Mouse (Mus musculus) ES-CJ7 (cell line): ENCODE data around the gene Sept11.
A peak's percentile ranks its signal among the peaks of the same experiment; 100 is the strongest.

ENCODE experiments used
- DNase-seq: peaks from one replicate; pipeline ENCODE4 v3.0.0; 2011; ENCODE audit warnings: low read depth, low spot score

Sept11 gene

GRCm38 (mm10) chr5:93126930-93127562 is 33.8 kb downstream of the Sept11 start:
- peak; percentile 48 for DNase-seq

- peak; percentile 79 for DNase-seq
Measured at GRCm38 (mm10) chr5:93127722-93128121, 34.5 kb downstream of the Sept11 start.

- no peak for DNase-seq
Measured at GRCm38 (mm10) chr5:93128765-93129164, 35.5 kb downstream of the Sept11 start.

- no peak for DNase-seq
Measured at GRCm38 (mm10) chr5:93129953-93130352, 36.7 kb downstream of the Sept11 start.

- DNase-seq, result no peak
Measured at GRCm38 (mm10) chr5:93131401-93131800, 38.2 kb downstream of the Sept11 start.

- DNase-seq, result no peak
Measured at GRCm38 (mm10) chr5:93133445-93134244, 40.4 kb downstream of the Sept11 start.

- no peak for DNase-seq
Measured at GRCm38 (mm10) chr5:93135368-93136107, 42.3 kb downstream of the Sept11 start.

- no peak for DNase-seq
Measured at GRCm38 (mm10) chr5:93136956-93137586, 43.8 kb downstream of the Sept11 start.

GRCm38 (mm10) chr5:93139350-93139749 is 46.1 kb downstream of the Sept11 start:
- no peak for DNase-seq

- DNase-seq, result no peak
Measured at GRCm38 (mm10) chr5:93140747-93141146, 47.5 kb downstream of the Sept11 start.

- DNase-seq, result no peak
Measured at GRCm38 (mm10) chr5:93143360-93144091, 50.3 kb downstream of the Sept11 start.

- no peak for DNase-seq
Measured at GRCm38 (mm10) chr5:93144874-93145273, 51.6 kb downstream of the Sept11 start.

GRCm38 (mm10) chr5:93145504-93145903 is 52.3 kb downstream of the Sept11 start:
- DNase-seq, result no peak

GRCm38 (mm10) chr5:93149969-93150777 is 56.9 kb downstream of the Sept11 start:
- no peak for DNase-seq

GRCm38 (mm10) chr5:93151985-93152384 is 58.7 kb downstream of the Sept11 start:
- no peak for DNase-seq

GRCm38 (mm10) chr5:93152451-93152850 is 59.2 kb downstream of the Sept11 start:
- no peak for DNase-seq

- DNase-seq, result no peak
Measured at GRCm38 (mm10) chr5:93154401-93154800, 61.2 kb downstream of the Sept11 start.

GRCm38 (mm10) chr5:93163541-93163940 is 70.3 kb downstream of the Sept11 start:
- DNase-seq, result peak; percentile 39

- peak; percentile 19 for DNase-seq
Measured at GRCm38 (mm10) chr5:93167919-93168516, 74.8 kb downstream of the Sept11 start.

GRCm38 (mm10) chr5:93168654-93169053 is 75.4 kb downstream of the Sept11 start:
- DNase-seq, result no peak
